In genomic region chrX:7971292-7971691, GRCm38 (mm10) we compare ENCODE assay signal across 20 mouse cellular contexts. TPM values are rescaled to one million over a fixed set of nuclear protein-coding genes. Genes with fewer than 3 reads are reported as not detected.
DNase-seq lines count a peak whose midpoint lies in the region; ATAC-seq and TF ChIP-seq lines count a peak whose summit lies in the region.
"Had no signal": no experiment of that assay in that cellular context is flagged by ENCODE, and none has a peak within 500 bp of the region (broad histone marks: within the 10 kb centered on the region; RNA-seq: fewer than 3 reads in every experiment).

No protein-coding gene starts in this region.

- no peak for TF ChIP-seq POLR2A in bone marrow, adult 2 months (IDR thresholded peaks at IDR 0.05; ENCODE audit: borderline replicate concordance, control insufficient read depth, low read depth, low read length)

- H3K36me3 ChIP-seq in heart, embryonic 12.5 days: no peaks in the 10 kb centered on the region
- no peaks in the 10 kb centered on the region for H3K36me3 ChIP-seq in liver, embryonic 11.5 days (ENCODE audit: control insufficient read depth, insufficient read depth, low read length)
- H3K36me3 ChIP-seq: limb, embryonic 12.5 days; neural tube, embryonic 12.5 days had no signal

- no peaks in the 10 kb centered on the region for H3K27me3 ChIP-seq in heart, embryonic 12.5 days (replicated peaks)
- H3K27me3 ChIP-seq in liver, embryonic 11.5 days (replicated peaks; ENCODE audit: control insufficient read depth, insufficient read depth, low read length): no peaks in the 10 kb centered on the region
- H3K27me3 ChIP-seq: limb, embryonic 12.5 days; neural tube, embryonic 12.5 days had no signal

- intact Hi-C loops in heart, postnatal 14 days (cut with DNase I): no loop called here
- intact Hi-C loops in gastrocnemius, postnatal 36 days (cut with DNase I): no loop called here

- TF ChIP-seq CTCF in bone marrow, adult 2 months (IDR thresholded peaks at IDR 0.05; ENCODE audit: control insufficient read depth, insufficient read depth, low read length): no peak

- no peak overlapping the region for H3K27ac ChIP-seq in heart, embryonic 12.5 days (ENCODE audit: poor library complexity, severe bottlenecking)
- peak overlapping the region; percentile 63 for H3K27ac ChIP-seq in bone marrow, adult 2 months (ENCODE audit: control insufficient read depth, insufficient read depth, low read depth, low read length, poor library complexity)
- peak overlapping the region; percentile 85 for H3K27ac ChIP-seq in liver, embryonic 11.5 days (ENCODE audit: low read depth, low read length)
- H3K27ac ChIP-seq: limb, embryonic 12.5 days; neural tube, embryonic 12.5 days had no signal

- no peak for DNase-seq in heart, postnatal 14 days
- DNase-seq in liver, embryonic 11.5 days (ENCODE audit: low spot score): peak; percentile 67
- DNase-seq in gastrocnemius, postnatal 36 days: no peak
- no peak for DNase-seq in left cerebral cortex, adult 18-20 months (ENCODE audit: low spot score in 2 of 2)
- DNase-seq in cerebellum, adult 9-10 months: no peak
- DNase-seq: adrenal gland, postnatal 14 days; cerebellum, adult 11 months; embryo, embryonic 11 days; heart, postnatal 4 days; layer of hippocampus, postnatal 36 days had no signal

- no peaks in the 10 kb centered on the region for H3K4me1 ChIP-seq in heart, embryonic 12.5 days (replicated peaks)
- H3K4me1 ChIP-seq in bone marrow, adult 2 months (ENCODE audit: control insufficient read depth, insufficient read depth, low read length): no peaks in the 10 kb centered on the region; the same call in 1 of the 2 replicates
- H3K4me1 ChIP-seq in liver, embryonic 11.5 days (replicated peaks; ENCODE audit: control insufficient read depth, insufficient read depth, low read length): peaks cover 10% of the 10 kb centered on the region
- H3K4me1 ChIP-seq: limb, embryonic 12.5 days; neural tube, embryonic 12.5 days had no signal

- H3K9ac ChIP-seq in heart, embryonic 12.5 days: no peak overlapping the region
- peak overlapping the region; percentile 34; the same call in 1 of the 2 replicates for H3K9ac ChIP-seq in liver, embryonic 11.5 days (ENCODE audit: low read depth, low read length)
- H3K9ac ChIP-seq: limb, embryonic 12.5 days; neural tube, embryonic 12.5 days had no signal

- H3K9me3 ChIP-seq in heart, embryonic 12.5 days (replicated peaks): no peaks in the 10 kb centered on the region
- no peaks in the 10 kb centered on the region for H3K9me3 ChIP-seq in liver, embryonic 11.5 days (ENCODE audit: control insufficient read depth, low read length)
- H3K9me3 ChIP-seq: limb, embryonic 12.5 days; neural tube, embryonic 12.5 days had no signal

- H3K4me3 ChIP-seq in heart, embryonic 12.5 days: no peak overlapping the region
- H3K4me3 ChIP-seq in bone marrow, adult 2 months (replicated peaks; ENCODE audit: control insufficient read depth, low read depth, low read length): no peak overlapping the region
- no peak overlapping the region for H3K4me3 ChIP-seq in liver, embryonic 11.5 days (ENCODE audit: low read depth, low read length)
- H3K4me3 ChIP-seq: limb, embryonic 12.5 days; neural tube, embryonic 12.5 days had no signal

- no peak overlapping the region; the same call in 1 of the 2 replicates for H3K4me2 ChIP-seq in heart, embryonic 12.5 days
- H3K4me2 ChIP-seq in liver, embryonic 11.5 days: peak overlapping the region; percentile 54
- H3K4me2 ChIP-seq: limb, embryonic 12.5 days; neural tube, embryonic 12.5 days had no signal

- ATAC-seq in heart, embryonic 12.5 days (ENCODE audit: insufficient number of reproducible peaks, low FRiP score): peak; percentile 90
- ATAC-seq in liver, embryonic 11.5 days (replicated peaks; ENCODE audit: low FRiP score): peak; percentile 86
- ATAC-seq in megakaryocyte-erythroid progenitor cell, adult 5-6 weeks (replicated peaks; ENCODE audit: low FRiP score, low TSS enrichment, poor library complexity, severe bottlenecking): peak; percentile 85

- WGBS in heart, embryonic 12.5 days: 38% methylated on average over 4 of the region's 4 CpGs
- 66% methylated on average over 4 of the region's 4 CpGs for WGBS in bone marrow, adult 2 months
- 29% methylated on average over 4 of the region's 4 CpGs for WGBS in liver, embryonic 11.5 days

RNA-seq across cellular contexts. Expression of gene Gata1, which starts 6.6 kb away (rescaled TPM):
- 4.4 and 6.4 TPM in 2 replicates for polyA plus RNA-seq in heart, embryonic 12.5 days (2016; fragmentation: Nextera tagmentation; extraction: Ambion mirVana)
- not detected for total RNA-seq in heart, postnatal 14 days (2021)
- polyA plus RNA-seq in bone marrow, adult 2 months (2011; ENCODE audit: insufficient read depth, insufficient read length, low replicate concordance, missing spikeins): 91.2 and 137 TPM in 2 replicates
- polyA plus RNA-seq in liver, embryonic 11.5 days (2014; fragmentation: Nextera tagmentation; extraction: Ambion mirVana): 157 and 162 TPM in 2 replicates
- total RNA-seq in megakaryocyte-erythroid progenitor cell, adult 5-6 weeks (2014; fragmentation: Nextera tagmentation): 187 and 213 TPM in 2 replicates
- 134 and 145 TPM in 2 replicates for total RNA-seq in megakaryocyte-erythroid progenitor cell, adult 5-6 weeks (2017)
- total RNA-seq in gastrocnemius, postnatal 36 days (2021): not detected
- total RNA-seq in left cerebral cortex, adult 18-20 months (2021): not detected
- total RNA-seq: layer of hippocampus, postnatal 36 days; midbrain, postnatal 0 days had no signal
- polyA plus RNA-seq: frontal cortex, adult 2 months; midbrain, postnatal 0 days had no signal

RNA-seq across cellular contexts. Expression of gene Hdac6, which starts 23.6 kb away (rescaled TPM):
- 30.9 and 32.9 TPM in 2 replicates for polyA plus RNA-seq in heart, embryonic 12.5 days (2016; fragmentation: Nextera tagmentation; extraction: Ambion mirVana)
- 10 to 100 TPM; 13.0 to 14.7 TPM for total RNA-seq in heart, postnatal 14 days (2021)
- polyA plus RNA-seq in bone marrow, adult 2 months (2011; ENCODE audit: insufficient read depth, insufficient read length, low replicate concordance, missing spikeins): 8.3 and 17.0 TPM in 2 replicates
- 21.1 and 22.5 TPM in 2 replicates for polyA plus RNA-seq in liver, embryonic 11.5 days (2014; fragmentation: Nextera tagmentation; extraction: Ambion mirVana)
- total RNA-seq in megakaryocyte-erythroid progenitor cell, adult 5-6 weeks (2014; fragmentation: Nextera tagmentation): 9.8 and 9.9 TPM in 2 replicates
- total RNA-seq in megakaryocyte-erythroid progenitor cell, adult 5-6 weeks (2017): 9.1 and 11.8 TPM in 2 replicates
- total RNA-seq in gastrocnemius, postnatal 36 days (2021): 1 to 10 TPM; 4.3 to 4.9 TPM
- 10 to 100 TPM; 47.5 to 48.4 TPM for total RNA-seq in left cerebral cortex, adult 18-20 months (2021)

RNA-seq across cellular contexts. Expression of gene Eras, which starts 42.9 kb away (rescaled TPM):
- polyA plus RNA-seq in heart, embryonic 12.5 days (2016; fragmentation: Nextera tagmentation; extraction: Ambion mirVana): not detected in 2 replicates
- total RNA-seq in heart, postnatal 14 days (2021): not detected
- polyA plus RNA-seq in bone marrow, adult 2 months (2011; ENCODE audit: insufficient read depth, insufficient read length, low replicate concordance, missing spikeins): 10.9 TPM in 1 of 2 replicates, not detected in the other
- not detected in 2 replicates for polyA plus RNA-seq in liver, embryonic 11.5 days (2014; fragmentation: Nextera tagmentation; extraction: Ambion mirVana)
- not detected in 2 replicates for total RNA-seq in megakaryocyte-erythroid progenitor cell, adult 5-6 weeks (2014; fragmentation: Nextera tagmentation)
- total RNA-seq in megakaryocyte-erythroid progenitor cell, adult 5-6 weeks (2017): not detected in 2 replicates
- total RNA-seq in gastrocnemius, postnatal 36 days (2021): not detected
- not detected for total RNA-seq in left cerebral cortex, adult 18-20 months (2021)
- total RNA-seq: adrenal gland, postnatal 14 days; heart, postnatal 4 days; layer of hippocampus, postnatal 36 days; midbrain, postnatal 0 days had no signal
- polyA plus RNA-seq: kidney, embryonic 16.5 days; limb, embryonic 12.5 days; midbrain, postnatal 0 days; neural tube, embryonic 12.5 days; small intestine, adult 2 months; thymus, postnatal 0 days had no signal

RNA-seq across cellular contexts. Expression of gene Glod5, which starts 47.0 kb away (rescaled TPM):
- 0.30 TPM in 1 of 2 replicates, not detected in the other for polyA plus RNA-seq in heart, embryonic 12.5 days (2016; fragmentation: Nextera tagmentation; extraction: Ambion mirVana)
- not detected for total RNA-seq in heart, postnatal 14 days (2021)
- not detected in 2 replicates for polyA plus RNA-seq in bone marrow, adult 2 months (2011; ENCODE audit: insufficient read depth, insufficient read length, low replicate concordance, missing spikeins)
- 0.29 and 0.53 TPM in 2 replicates for polyA plus RNA-seq in liver, embryonic 11.5 days (2014; fragmentation: Nextera tagmentation; extraction: Ambion mirVana)
- total RNA-seq in megakaryocyte-erythroid progenitor cell, adult 5-6 weeks (2014; fragmentation: Nextera tagmentation): not detected in 2 replicates
- not detected in 2 replicates for total RNA-seq in megakaryocyte-erythroid progenitor cell, adult 5-6 weeks (2017)
- total RNA-seq in gastrocnemius, postnatal 36 days (2021): not detected
- under 1 TPM in 1 of 2 experiments, not detected in 1; 0.79 TPM for total RNA-seq in left cerebral cortex, adult 18-20 months (2021)
- total RNA-seq: adrenal gland, postnatal 14 days; heart, postnatal 4 days had no signal
- polyA plus RNA-seq: limb, embryonic 12.5 days; neural tube, embryonic 12.5 days; thymus, postnatal 0 days had no signal

RNA-seq across cellular contexts. Expression of gene Pcsk1n, which starts 51.7 kb away (rescaled TPM):
- 0.39 and 0.40 TPM in 2 replicates for polyA plus RNA-seq in heart, embryonic 12.5 days (2016; fragmentation: Nextera tagmentation; extraction: Ambion mirVana)
- total RNA-seq in heart, postnatal 14 days (2021): not detected
- not detected in 2 replicates for polyA plus RNA-seq in bone marrow, adult 2 months (2011; ENCODE audit: insufficient read depth, insufficient read length, low replicate concordance, missing spikeins)
- 0.56 and 0.67 TPM in 2 replicates for polyA plus RNA-seq in liver, embryonic 11.5 days (2014; fragmentation: Nextera tagmentation; extraction: Ambion mirVana)
- not detected in 2 replicates for total RNA-seq in megakaryocyte-erythroid progenitor cell, adult 5-6 weeks (2014; fragmentation: Nextera tagmentation)
- not detected in 2 replicates for total RNA-seq in megakaryocyte-erythroid progenitor cell, adult 5-6 weeks (2017)
- total RNA-seq in gastrocnemius, postnatal 36 days (2021): not detected
- total RNA-seq in left cerebral cortex, adult 18-20 months (2021): 100 to 1,000 TPM; 480 to 519 TPM
- total RNA-seq: heart, postnatal 4 days had no signal

Comparison
In these comparisons a context has a peak if more than half of its experiments do, and no peak if none do; other contexts are left out.
1. RNA of gene Gata1, which starts 6.6 kb away (total RNA-seq): 134 to 213 TPM in megakaryocyte-erythroid progenitor cell, adult 5-6 weeks; not detected in heart, postnatal 14 days, not detected in gastrocnemius, postnatal 36 days and not detected in left cerebral cortex, adult 18-20 months; every median in the first group is over 100 times any median in the second.
2. Peak in every context shown above with its lines, with median percentiles within 50 percentile points of each other: ATAC-seq.